Mouse (Mus musculus) gastrocnemius, adult 2 months (tissue): ENCODE results near the gene Gm20388. TPM values are rescaled to one million over a fixed set of nuclear protein-coding genes. Genes with fewer than 3 reads are reported as not detected.
A peak's percentile ranks its signal among the peaks of the same experiment; 100 is the strongest.

Experiments
- DNase-seq: peaks from one replicate; pipeline ENCODE4 v3.0.0; 2022
- H3K27ac ChIP-seq: fragments of 200-600 bp; 2 replicates; pipeline ENCODE4 v1.8.1; 2022; ENCODE audit warnings: mild to moderate bottlenecking
- H3K4me3 ChIP-seq: fragments of 200-600 bp; 2 replicates; pipeline ENCODE4 v1.8.1; 2022; ENCODE audit warnings: mild to moderate bottlenecking, moderate library complexity
- CTCF ChIP-seq: fragments of 200-600 bp; IDR thresholded peaks from 2 replicates; pipeline ENCODE4 v1.8.1; 2022; ENCODE audit warnings: antibody characterized with exemption, mild to moderate bottlenecking, moderate library complexity
- intact Hi-C: fragments of 180-260 bp; cut with DNase I; formaldehyde crosslinking; loops from one replicate; pipeline ENCODE4 v1.15.1; 2025
- total RNA-seq, 2 experiments: library from RNA; stranded (reverse); gene quantifications; 2 replicates each; pipeline ENCODE4 v1.2.3; 2021

Gm20388 gene
- total RNA-seq, 2 experiments from 2014 or later = 6.1 to 15.0 TPM

DNA sequence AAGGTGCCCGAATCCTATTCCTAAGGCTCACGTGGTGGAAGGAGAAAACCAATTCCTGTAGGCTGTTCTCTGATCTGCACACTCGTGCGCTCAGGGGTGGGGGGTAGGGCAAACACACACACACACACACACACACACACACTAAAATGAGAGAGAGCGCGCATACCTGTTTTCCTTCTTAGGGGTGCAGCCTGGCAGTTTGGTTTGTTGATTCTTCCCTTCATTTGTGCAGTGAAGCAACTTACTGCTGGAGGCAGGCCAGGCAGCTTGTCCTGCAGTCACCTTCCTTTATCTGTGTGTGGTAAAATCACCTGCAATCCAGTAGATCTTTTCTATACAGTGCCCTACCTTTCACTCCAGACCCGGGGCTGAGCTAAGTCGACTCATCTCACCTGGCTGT, 3846.3 kb downstream of the Gm20388 start:
- TF ChIP-seq CTCF = no peak
- Histone ChIP-seq H3K27ac (no peak overlapping the region), H3K4me3 (no peak overlapping the region)
- no peak for DNase-seq
- intact Hi-C loops = no loop called here

DNA sequence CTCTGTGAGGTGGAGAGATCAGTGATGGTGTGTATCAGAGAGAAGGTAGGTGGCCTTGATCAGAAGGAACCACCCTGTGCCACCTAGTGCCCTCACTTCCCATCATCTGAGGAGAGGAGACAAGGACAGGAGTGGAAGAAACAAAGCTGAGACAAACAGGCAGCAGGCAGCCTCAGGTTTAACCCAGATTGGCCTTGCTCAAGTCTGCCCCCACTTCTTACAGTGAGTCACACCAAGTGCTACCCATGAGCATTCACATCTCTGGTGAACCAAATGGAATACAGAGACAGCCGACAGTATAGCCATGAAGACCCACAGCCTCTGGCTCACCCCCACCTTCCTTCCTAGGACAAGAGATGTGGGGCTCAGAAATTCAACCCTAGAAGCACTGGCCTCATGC, 3848.3 kb downstream of the Gm20388 start:
- TF ChIP-seq CTCF = no peak
- intact Hi-C loops = no loop called here
- DNase-seq = no peak
- Histone ChIP-seq H3K27ac (no peak overlapping the region), H3K4me3 (no peak overlapping the region)

DNA sequence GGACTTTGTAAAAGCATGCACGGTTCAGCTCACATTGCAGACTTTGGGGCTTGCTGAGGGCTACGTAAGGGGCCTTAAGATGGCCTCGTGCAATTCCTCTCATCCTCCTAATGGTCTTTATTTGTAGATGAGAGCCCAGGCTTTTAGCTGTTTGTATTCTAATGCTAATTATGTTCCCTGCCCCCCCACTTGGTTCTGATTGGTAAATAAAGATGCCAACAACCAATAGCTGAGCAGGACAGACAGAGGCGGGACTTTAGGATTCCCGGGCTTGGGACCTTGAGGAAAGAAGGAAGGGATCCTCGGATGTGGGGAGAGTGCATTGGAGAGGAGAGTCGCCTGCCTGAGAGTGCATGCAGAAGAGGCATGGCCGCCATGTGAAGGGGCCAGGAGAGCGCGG, 3849.3 kb downstream of the Gm20388 start:
- H3K27ac ChIP-seq = no peak overlapping the region
- TF ChIP-seq CTCF = no peak
- DNase-seq = no peak
- no peak overlapping the region for H3K4me3 ChIP-seq
- intact Hi-C loops = no loop called here

DNA sequence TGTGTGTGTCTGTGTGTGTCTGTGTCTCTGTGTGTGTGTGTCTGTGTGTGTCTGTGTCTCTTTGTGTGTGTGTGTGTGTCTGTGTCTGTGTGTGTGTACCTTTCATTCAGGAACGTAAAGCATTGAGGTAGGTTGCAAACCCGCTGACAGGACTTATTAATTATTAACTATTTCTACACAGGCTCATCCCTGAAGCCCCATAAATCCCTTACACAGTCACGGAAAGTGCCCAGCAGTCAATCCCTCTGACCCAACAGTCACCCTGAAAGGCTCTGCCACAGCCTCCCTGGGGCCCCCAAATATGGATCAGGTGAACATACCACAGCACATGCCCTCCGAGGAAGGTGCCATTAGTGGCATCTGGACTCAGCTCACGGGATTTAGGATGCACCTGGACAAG, 3849.9 kb downstream of the Gm20388 start:
- DNase-seq = no peak
- no peak overlapping the region for H3K4me3 ChIP-seq
- no peak overlapping the region for H3K27ac ChIP-seq
- intact Hi-C loops = no loop called here
- no peak for TF ChIP-seq CTCF

DNA sequence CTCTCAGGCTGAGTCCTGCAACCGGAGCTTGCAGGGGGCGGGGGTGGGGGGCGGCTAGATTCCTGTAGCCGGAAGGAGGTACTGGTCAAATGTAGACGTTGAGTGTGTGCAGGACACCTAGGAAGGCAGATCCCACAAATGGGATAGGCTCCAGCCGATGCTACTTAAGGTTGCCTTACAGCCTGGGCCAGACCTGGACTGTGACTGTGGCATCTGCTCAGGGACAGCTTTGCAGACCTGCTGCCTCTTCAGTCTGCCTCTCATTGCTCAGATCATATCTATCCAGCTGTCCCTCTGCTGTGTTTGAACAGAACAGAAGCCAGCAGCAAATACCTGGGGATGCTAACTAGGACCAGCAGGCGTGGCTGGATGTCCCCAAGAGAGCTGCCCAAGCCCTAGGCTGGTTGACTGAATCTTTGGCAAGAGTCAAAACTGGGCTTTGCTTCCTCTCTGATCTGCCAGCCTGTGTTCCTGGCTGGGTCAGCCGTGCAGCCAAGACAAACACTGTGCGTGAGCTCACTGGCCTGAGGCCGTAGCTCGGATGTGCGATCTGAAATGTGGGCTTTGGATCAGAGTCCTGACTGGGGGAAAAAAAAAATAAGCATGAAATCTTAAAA, 3850.7 kb downstream of the Gm20388 start:
- TF ChIP-seq CTCF = no peak
- DNase-seq = peak; percentile 80
- no peak overlapping the region for H3K4me3 ChIP-seq
- intact Hi-C loops = no loop called here
- H3K27ac ChIP-seq = peak overlapping the region; percentile 40

DNA sequence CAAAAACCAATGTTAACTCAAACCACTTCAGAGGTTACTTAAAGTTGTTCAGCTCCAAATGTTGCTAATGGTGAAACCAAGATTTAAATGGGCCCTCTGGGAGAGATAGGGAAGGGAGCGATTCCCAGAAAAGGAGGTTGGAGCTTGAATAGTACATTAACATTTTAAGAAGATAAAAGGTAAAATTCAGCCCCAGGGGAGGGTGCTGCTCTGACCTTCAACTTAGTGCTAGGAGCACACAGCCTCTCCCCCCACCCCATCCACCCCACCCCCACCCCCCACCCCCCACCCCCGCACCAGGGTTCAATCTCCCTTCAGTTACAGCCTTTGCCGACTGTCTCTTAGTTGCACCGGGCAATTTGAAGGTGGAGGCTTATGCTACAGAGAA, 3851.2 kb downstream of the Gm20388 start:
- Histone ChIP-seq H3K27ac (peak overlapping the region; percentile 40; the same call in 1 of the 2 replicates), H3K4me3 (no peak overlapping the region)
- no peak for DNase-seq
- no peak for TF ChIP-seq CTCF
- intact Hi-C loops = no loop called here

DNA sequence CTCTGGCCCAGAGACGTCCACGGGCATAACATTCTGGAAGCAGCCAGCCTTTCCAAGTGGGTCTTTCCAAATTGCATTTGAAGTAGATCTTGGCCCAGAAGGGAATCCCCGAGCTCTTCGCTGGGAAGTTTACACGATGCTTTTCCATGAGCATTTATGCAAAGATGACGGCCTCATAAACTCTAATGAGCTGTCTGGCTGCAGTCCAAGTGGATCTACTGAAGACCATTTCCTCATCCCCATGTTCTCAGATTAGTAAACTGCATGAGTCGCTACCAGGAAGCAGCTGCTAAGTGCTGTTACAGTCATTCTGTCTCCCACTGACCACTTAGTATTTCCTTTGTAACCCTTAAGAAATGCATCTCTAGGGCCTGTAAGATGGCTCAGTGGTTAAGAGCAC, 3852.7 kb downstream of the Gm20388 start:
- Histone ChIP-seq H3K27ac (no peak overlapping the region), H3K4me3 (no peak overlapping the region)
- DNase-seq = no peak
- no peak for TF ChIP-seq CTCF
- intact Hi-C loops = no loop called here

DNA sequence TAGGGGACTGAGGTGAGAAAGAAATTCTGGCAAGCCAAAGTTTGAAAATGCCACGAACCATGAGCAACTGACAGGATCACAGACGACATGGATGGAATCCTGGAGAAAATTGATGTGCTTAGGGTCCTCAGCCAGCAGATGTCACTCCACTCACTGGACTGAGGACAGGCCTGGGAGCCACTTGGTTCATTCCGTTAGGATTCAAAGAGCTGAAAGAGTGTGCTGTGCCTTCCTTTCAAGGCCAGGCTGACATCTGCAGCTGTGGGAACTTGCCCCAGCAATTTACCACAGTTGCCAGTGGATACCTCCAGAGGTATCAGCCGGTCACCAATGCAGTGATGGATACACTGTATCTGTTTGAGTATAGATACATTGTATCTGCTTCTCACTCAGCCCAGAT, 3854.0 kb downstream of the Gm20388 start:
- H3K4me3 ChIP-seq = no peak overlapping the region
- peak; percentile 57 for TF ChIP-seq CTCF
- no peak for DNase-seq
- intact Hi-C loops = no loop called here
- H3K27ac ChIP-seq = no peak overlapping the region

DNA sequence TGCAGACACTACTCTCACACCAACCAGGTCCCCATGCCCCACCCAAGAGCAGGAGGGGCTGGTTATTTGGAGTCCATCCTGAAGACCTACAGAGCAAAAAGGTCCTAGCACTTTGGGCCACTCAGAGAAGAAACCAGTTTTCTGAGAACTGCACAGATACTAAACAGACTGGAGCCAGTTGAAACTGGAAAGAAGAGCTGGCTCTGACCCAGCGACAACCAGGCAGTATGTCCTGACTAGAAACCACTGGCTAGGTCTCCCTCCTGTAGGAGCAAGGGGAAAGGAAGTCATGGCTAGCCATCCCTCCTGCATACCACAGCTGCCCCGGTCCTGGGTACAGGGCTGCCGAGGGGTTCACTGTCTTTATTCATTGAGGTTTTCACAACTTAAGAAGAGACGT, 3855.9 kb downstream of the Gm20388 start:
- TF ChIP-seq CTCF = no peak
- DNase-seq = no peak
- Histone ChIP-seq H3K4me3 (no peak overlapping the region), H3K27ac (no peak overlapping the region)
- intact Hi-C loops = no loop called here

DNA sequence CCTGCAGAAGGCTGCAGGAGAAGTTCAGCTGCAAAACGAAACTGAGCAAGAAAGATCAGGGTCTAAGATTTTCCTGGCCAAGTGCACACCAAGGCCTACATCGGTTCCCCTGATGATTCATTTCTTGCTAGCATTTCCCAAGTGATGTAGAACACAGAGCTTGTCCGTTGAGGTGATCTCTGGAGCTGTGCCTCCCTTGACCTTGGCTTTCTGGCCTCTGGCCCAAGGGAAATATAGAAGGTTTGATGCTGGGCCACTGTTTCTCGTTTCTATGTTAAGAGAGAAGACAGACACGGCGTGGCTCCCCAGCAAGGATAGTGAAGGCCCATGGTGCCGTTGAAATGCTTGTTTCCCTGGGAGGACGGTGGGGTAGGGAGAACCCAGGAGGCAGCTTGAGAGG, 3857.2 kb downstream of the Gm20388 start:
- Histone ChIP-seq H3K4me3 (no peak overlapping the region), H3K27ac (no peak overlapping the region)
- no peak for TF ChIP-seq CTCF
- intact Hi-C loops = loop anchor here (1.0 kb wide), 1 partner anchor 115 kb away; the partner anchor contains the start of gene Rhou
- no peak for DNase-seq

DNA sequence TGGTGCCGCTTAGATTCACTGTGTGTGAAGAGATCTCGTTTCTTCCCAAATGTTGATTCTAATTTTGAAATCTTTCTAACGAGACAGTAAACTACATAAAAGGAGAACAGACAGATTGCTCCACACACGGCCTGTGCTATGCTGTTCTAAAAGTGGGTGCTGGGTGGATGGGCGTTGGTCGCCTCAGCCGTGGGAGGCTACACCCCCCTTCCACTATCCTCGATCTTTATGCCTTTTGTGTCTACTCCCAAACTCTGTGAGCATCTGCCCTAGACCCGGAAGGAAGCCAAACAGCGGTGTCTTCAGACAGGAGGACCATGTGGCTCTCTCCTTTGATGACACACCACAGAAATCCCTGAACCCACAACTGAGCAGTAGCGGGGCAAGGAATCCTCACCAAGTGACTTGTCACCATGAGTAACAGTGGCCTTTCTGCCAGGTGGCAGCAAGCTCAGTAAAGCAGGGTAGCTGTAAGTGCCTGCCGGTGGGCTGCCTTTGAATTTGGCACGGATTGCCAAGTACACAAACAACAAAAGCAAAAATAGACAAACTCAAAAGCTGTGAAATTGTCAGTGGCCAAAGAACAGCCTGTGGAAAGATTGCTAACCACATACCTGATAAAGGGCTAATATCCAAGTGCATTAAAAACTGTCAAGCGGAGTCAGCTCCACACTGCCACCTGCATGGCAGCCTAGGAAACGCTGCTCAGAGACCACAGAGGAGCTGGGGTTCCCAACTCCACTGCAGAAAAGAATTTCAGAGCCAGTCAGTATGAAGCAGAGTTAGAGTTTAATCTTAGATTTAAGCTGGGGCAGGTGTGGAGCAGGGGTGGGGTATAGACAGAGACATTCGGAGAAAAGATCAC, 3858.1 kb downstream of the Gm20388 start:
- peak; percentile 82 for TF ChIP-seq CTCF
- DNase-seq = peak; percentile 62
- intact Hi-C loops = loop anchor here (1.0 kb wide), 1 partner anchor 115 kb away; the partner anchor contains the start of gene Rhou
- Histone ChIP-seq H3K27ac (no peak overlapping the region), H3K4me3 (no peak overlapping the region)

DNA sequence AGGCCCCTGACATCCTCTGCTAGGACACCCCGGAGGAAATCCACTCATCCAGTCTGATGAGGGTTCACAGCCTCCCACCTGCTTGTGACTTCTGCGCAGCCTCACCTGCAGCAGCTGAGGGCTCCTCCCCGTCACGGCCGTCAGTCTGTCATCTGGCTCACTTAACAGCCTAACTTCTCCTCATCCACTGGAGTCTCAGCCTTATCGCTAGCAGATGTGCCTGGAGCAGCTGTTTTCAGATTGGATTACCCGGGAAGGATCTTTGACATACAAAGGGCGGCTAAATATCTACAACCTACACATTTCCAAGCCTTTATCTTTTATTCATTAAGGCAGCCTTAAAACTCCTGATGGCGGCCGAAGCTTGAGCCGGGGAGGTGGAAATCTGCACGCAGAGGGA, 3862.8 kb downstream of the Gm20388 start:
- intact Hi-C loops = no loop called here
- DNase-seq = no peak
- Histone ChIP-seq H3K4me3 (no peak overlapping the region), H3K27ac (no peak overlapping the region)
- TF ChIP-seq CTCF = no peak

DNA sequence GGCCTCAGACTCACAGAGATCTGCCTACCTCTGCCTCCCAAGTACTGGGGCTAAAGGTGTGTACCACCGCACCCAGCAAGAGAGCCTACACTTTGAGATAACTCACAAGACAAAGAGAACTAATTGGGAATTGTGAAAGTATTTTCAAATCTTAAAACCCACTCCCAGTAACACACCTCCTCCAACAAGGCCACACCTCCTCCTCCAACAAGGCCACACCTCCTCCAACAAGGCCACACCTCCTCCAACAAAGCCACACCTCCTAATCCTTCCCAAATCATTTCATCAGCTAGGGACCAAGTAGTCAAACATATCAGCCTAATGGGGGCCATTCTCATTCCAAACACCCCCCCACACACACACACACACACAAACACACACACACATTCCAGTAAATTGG, 3863.8 kb downstream of the Gm20388 start:
- Histone ChIP-seq H3K27ac (no peak overlapping the region), H3K4me3 (no peak overlapping the region)
- no peak for TF ChIP-seq CTCF
- intact Hi-C loops = no loop called here
- no peak for DNase-seq

DNA sequence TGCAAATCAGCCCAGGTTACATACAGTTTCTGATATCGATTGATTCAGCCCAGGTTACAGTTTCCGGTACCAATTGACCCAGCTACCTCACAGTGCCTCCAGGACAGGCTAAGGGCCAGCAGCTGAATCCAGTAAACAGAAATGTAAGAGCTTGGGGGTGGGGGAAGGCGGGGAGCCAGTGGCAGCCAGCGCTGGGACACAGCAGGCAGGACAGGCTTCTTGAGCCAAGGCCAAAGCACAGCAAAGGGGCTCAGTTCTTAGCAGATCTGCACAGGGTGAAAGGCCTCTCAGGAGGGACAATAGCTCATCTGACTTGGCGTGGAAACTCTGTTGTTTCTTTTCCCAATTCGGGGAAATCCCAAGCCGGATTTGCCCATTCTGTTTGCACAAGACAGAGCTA, 3866.7 kb downstream of the Gm20388 start:
- DNase-seq = peak; percentile 77
- Histone ChIP-seq H3K4me3 (no peak overlapping the region), H3K27ac (peak overlapping the region; percentile 67)
- intact Hi-C loops = no loop called here
- TF ChIP-seq CTCF = no peak
